Mouse (Mus musculus) forebrain, postnatal 0 days (tissue): ENCODE data around the gene Hvcn1. TPM values are rescaled to one million over a fixed set of nuclear protein-coding genes. Genes with fewer than 3 reads are reported as not detected.

Experiments used
- ATAC-seq: fragments of 200-750 bp; cut with Nextera tagmentation; 2 replicates; pipeline ENCODE4 v1.8.0; 2017; ENCODE audit warnings: mild to moderate bottlenecking, moderate library complexity
- DNase-seq: peaks from one replicate; pipeline ENCODE4 v3.0.0-alpha.2; 2015
- H3K27ac ChIP-seq: fragments of 300-500 bp; sonication (generic); 2 replicates; pipeline ENCODE4 v1.5.1; 2014; ENCODE audit warnings: low read depth, mild to moderate bottlenecking, antibody characterized with exemption, low read length, moderate library complexity, mixed read lengths
- H3K27me3 ChIP-seq: fragments of 300-500 bp; sonication (generic); 2 replicates; pipeline ENCODE4 v1.6.1; 2014; ENCODE audit warnings: mild to moderate bottlenecking, low read length, mixed read lengths; ENCODE audit not compliant: insufficient read depth
- H3K36me3 ChIP-seq: fragments of 300-500 bp; sonication (generic); 2 replicates; pipeline ENCODE4 v1.6.1; 2014; ENCODE audit warnings: mild to moderate bottlenecking, moderate library complexity; ENCODE audit not compliant: insufficient read depth
- H3K4me1 ChIP-seq: fragments of 300-500 bp; sonication (generic); 2 replicates; pipeline ENCODE4 v1.6.1; 2014; ENCODE audit warnings: antibody characterized with exemption; ENCODE audit not compliant: insufficient read depth
- H3K4me2 ChIP-seq: fragments of 300-500 bp; sonication (generic); 2 replicates; pipeline ENCODE4 v1.6.1; 2014; ENCODE audit warnings: low read depth, mild to moderate bottlenecking, moderate library complexity
- H3K4me3 ChIP-seq: fragments of 300-500 bp; sonication (generic); 2 replicates; pipeline ENCODE4 v1.5.1; 2014; ENCODE audit warnings: low read depth, low read length, mixed read lengths
- H3K9ac ChIP-seq: fragments of 300-500 bp; sonication (generic); 2 replicates; pipeline ENCODE4 v1.6.1; 2014; ENCODE audit warnings: mild to moderate bottlenecking
- H3K9me3 ChIP-seq: fragments of 300-500 bp; sonication (generic); 2 replicates; pipeline ENCODE4 v1.6.1; 2016; ENCODE audit warnings: low read length
- CTCF ChIP-seq: sonication (generic); IDR thresholded peaks from 2 replicates; pipeline ENCODE4 v1.5.1; 2016; ENCODE audit warnings: antibody characterized with exemption, control low read depth, low read depth
- WGBS: fragments of 180-500 bp; shearing (Covaris S2); extraction: QIAGEN DNeasy Blood & Tissue Kit; methylation state at CpG from one replicate; pipeline ENCODE4 v1.1.7; 2014; 5-methylcytosine and 5-hydroxymethylcytosine counted together
- polyA plus RNA-seq: library from polyadenylated mRNA; unstranded; fragments of >200 nt; fragmentation: Nextera tagmentation; extraction: Ambion mirVana; gene quantifications from 2 replicates; pipeline ENCODE4 v1.2.1, GENCODE M21; 2015
- total RNA-seq: library from RNA; depleted of rRNA; stranded (reverse); fragments of >200 nt; gene quantifications from 2 replicates; pipeline ENCODE4 v1.2.3, GENCODE M21; 2014

Hvcn1 gene
- total and polyA plus RNA-seq, 2 experiments from 2014 or later = 1.2 to 3.0 TPM

DNA sequence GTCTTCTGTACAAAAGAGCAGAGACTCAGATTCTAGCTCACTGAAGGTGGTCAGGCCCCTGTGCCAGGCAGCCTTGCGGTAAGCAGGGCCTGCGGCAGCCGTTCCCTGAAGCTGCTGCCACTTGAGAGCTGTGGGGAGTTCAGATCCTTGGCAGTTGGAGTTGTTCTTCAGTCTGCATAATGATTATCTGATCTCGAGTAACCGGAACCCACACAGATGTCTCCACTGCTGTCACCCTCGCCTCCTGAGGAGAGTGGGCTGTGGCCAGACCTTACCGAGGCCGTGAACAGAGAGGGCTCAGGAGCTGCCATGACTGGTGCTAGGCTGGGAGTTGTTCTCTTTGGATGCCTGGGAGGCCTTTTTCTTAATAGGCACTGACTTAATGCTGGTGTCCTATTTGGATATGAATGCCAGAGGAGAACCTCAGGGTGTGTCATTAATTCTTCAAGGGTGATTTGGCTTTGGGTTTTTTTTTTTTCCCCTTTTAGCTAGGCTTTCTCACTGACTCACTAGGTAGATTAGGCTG, 39.9 kb upstream of the Hvcn1 start:
- Histone ChIP-seq H3K4me3 (no peak overlapping the region), H3K27ac (peak overlapping the region; percentile 60), H3K27me3 (no peaks in the 10 kb centered on the region), H3K9ac (0 out of 2 replicates have a peak overlapping the region, but pooled peaks have one; percentile 10), H3K4me1 (peaks cover 27% of the 10 kb centered on the region), H3K36me3 (peaks cover 46% of the 10 kb centered on the region), H3K9me3 (no peaks in the 10 kb centered on the region), H3K4me2 (peak overlapping the region; percentile 19; the same call in 1 of the 2 replicates)
- DNase-seq (no peak), ATAC-seq (peak; percentile 54)
- 14% methylated on average over 8 of the region's 8 CpGs for WGBS
- TF ChIP-seq CTCF = no peak

GRCm38 (mm10) chr5:122168344-122169069, 38.1 kb upstream of the Hvcn1 start:
- DNase-seq = no peak
- Histone ChIP-seq H3K4me2 (no peak overlapping the region), H3K36me3 (peaks cover 59% of the 10 kb centered on the region), H3K9me3 (no peaks in the 10 kb centered on the region), H3K27me3 (no peaks in the 10 kb centered on the region), H3K9ac (no peak overlapping the region), H3K4me1 (peaks cover 18% of the 10 kb centered on the region), H3K27ac (no peak overlapping the region), H3K4me3 (no peak overlapping the region)
- ATAC-seq = no peak
- no peak for TF ChIP-seq CTCF
- 85% methylated on average over 13 of the region's 14 CpGs for WGBS

DNA sequence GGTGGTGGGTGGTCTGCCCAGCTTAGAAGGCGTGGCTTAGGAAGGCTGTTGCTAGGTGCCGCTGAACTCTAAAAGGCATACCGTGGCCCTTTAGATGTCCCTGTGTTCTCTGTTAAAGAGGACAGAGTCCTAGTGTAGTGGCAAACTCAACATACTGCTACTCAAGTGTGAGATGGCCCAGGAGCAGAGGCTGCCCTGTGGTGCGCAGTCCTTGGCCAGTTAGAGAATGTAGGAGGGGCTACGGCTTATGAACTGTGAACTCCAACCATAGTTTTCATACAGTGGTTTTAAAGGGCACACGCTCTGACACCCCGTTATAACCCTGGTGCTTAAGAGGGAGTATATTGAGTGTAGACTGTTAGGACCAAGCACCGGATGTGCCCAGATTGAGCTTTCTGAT, 35.5 kb upstream of the Hvcn1 start:
- Histone ChIP-seq H3K9me3 (no peaks in the 10 kb centered on the region), H3K4me1 (peaks cover 7% of the 10 kb centered on the region), H3K27me3 (no peaks in the 10 kb centered on the region), H3K27ac (no peak overlapping the region), H3K4me3 (no peak overlapping the region), H3K36me3 (peaks cover 63% of the 10 kb centered on the region), H3K9ac (no peak overlapping the region), H3K4me2 (no peak overlapping the region)
- WGBS = 88% methylated on average over 8 of the region's 8 CpGs
- ATAC-seq (no peak), DNase-seq (no peak)
- no peak for TF ChIP-seq CTCF

GRCm38 (mm10) chr5:122175402-122175801, 31.2 kb upstream of the Hvcn1 start:
- no peaks in the 10 kb centered on the region for H3K27me3 ChIP-seq
- no peak for TF ChIP-seq CTCF
- no peak for ATAC-seq
- no peak overlapping the region for H3K27ac ChIP-seq
- H3K4me2 ChIP-seq = no peak overlapping the region
- DNase-seq = no peak
- H3K4me1 ChIP-seq = no peaks in the 10 kb centered on the region
- no peaks in the 10 kb centered on the region for H3K9me3 ChIP-seq
- H3K4me3 ChIP-seq = no peak overlapping the region
- H3K36me3 ChIP-seq = peaks cover 50% of the 10 kb centered on the region
- 82% methylated on average over 2 of the region's 2 CpGs for WGBS
- no peak overlapping the region for H3K9ac ChIP-seq

DNA sequence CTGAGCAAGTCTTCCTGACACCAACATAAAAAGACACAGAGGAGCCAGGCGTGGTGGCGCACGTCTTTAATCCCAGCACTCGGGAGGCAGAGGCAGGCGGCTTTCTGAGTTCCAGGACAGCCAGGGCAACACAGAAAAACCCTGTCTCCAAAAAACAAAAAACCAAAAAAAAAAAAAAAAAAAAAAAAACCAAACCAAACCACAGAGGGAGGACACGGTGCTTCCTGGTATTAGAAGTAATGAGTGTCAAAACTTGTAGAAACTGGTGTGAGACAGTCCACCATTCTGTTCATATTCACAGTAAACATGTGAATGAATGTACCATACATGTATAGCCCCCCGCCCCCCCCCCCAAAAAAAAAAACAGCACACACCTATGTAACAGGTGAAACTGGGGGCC, 30.6 kb upstream of the Hvcn1 start:
- ATAC-seq = no peak
- no peaks in the 10 kb centered on the region for H3K4me1 ChIP-seq
- H3K4me3 ChIP-seq = no peak overlapping the region
- no peak overlapping the region for H3K9ac ChIP-seq
- 87% methylated on average over 7 of the region's 7 CpGs for WGBS
- no peak overlapping the region for H3K4me2 ChIP-seq
- no peaks in the 10 kb centered on the region for H3K9me3 ChIP-seq
- H3K27ac ChIP-seq = no peak overlapping the region
- no peaks in the 10 kb centered on the region for H3K27me3 ChIP-seq
- no peak for DNase-seq
- no peak for TF ChIP-seq CTCF
- peaks cover 45% of the 10 kb centered on the region for H3K36me3 ChIP-seq

DNA sequence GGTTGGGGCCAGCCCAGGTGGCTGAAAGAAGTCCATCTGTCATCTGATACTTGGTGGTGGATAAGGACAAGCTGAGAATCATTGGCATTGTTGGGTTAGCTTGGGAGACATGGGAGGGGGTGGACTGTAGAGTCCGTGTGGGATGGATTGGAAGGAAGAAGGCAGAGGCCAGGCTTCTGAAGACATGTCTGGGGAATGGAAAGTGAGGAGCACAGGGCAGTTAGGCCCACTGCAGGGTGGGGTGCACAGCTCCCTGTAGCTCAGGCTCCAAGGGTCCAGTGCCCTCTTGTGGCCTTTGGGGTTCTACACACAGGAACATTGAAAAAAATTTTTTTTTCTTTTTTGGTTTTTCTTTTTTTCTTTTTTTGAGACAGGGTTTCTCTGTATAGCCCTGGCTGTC, 30.2 kb upstream of the Hvcn1 start:
- Histone ChIP-seq H3K4me1 (no peaks in the 10 kb centered on the region), H3K27ac (no peak overlapping the region), H3K4me3 (no peak overlapping the region), H3K9ac (no peak overlapping the region), H3K4me2 (no peak overlapping the region), H3K9me3 (no peaks in the 10 kb centered on the region), H3K36me3 (peaks cover 40% of the 10 kb centered on the region), H3K27me3 (no peaks in the 10 kb centered on the region)
- WGBS = 43% methylated on average over 1 of the region's 1 CpGs
- TF ChIP-seq CTCF = peak; percentile 63
- peak; percentile 67 for DNase-seq
- peak; percentile 75 for ATAC-seq

DNA sequence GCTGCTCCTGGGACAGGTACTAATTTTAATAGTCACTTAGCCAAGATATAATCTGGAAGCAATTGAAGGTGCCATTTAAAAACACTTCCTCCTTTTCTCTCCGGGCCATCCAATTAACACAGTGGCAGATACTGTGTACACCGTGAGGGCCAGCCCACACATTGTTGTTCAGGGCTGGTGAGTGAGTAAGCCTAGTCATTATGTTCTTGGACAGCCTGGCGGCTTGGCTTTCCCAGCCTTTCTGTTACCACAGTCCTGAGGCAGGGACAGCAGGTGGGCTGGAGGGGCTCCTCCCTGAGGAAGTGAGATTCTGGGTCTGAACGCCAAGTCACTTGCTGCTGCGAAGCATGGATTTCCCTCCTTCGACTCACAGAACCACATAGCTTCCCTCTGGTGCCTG, 26.9 kb upstream of the Hvcn1 start:
- no peak for TF ChIP-seq CTCF
- no peak overlapping the region for H3K9ac ChIP-seq
- H3K36me3 ChIP-seq = peaks cover 18% of the 10 kb centered on the region; the same call in 1 of the 2 replicates
- H3K9me3 ChIP-seq = no peaks in the 10 kb centered on the region
- 33% methylated on average over 6 of the region's 6 CpGs for WGBS
- no peaks in the 10 kb centered on the region for H3K4me1 ChIP-seq
- DNase-seq (no peak), ATAC-seq (no peak)
- H3K4me3 ChIP-seq = no peak overlapping the region
- H3K4me2 ChIP-seq = no peak overlapping the region
- no peaks in the 10 kb centered on the region for H3K27me3 ChIP-seq
- no peak overlapping the region for H3K27ac ChIP-seq
